ENCODE assay signal across 11 mouse cellular contexts in genomic region chr6:129407324-129407723, GRCm38 (mm10). TPM values are rescaled to one million over a fixed set of nuclear protein-coding genes. Genes with fewer than 3 reads are reported as not detected.
DNase-seq lines count a peak whose midpoint lies in the region; ATAC-seq and TF ChIP-seq lines count a peak whose summit lies in the region.
"Had no signal": no experiment of that assay in that cellular context is flagged by ENCODE, and none has a peak within 500 bp of the region (broad histone marks: within the 10 kb centered on the region; RNA-seq: fewer than 3 reads in every experiment).

No protein-coding gene starts in this region.

- no peaks in the 10 kb centered on the region for H3K27me3 ChIP-seq in kidney, embryonic 14.5 days (ENCODE audit: control insufficient read depth, insufficient read depth, low read length)
- H3K27me3 ChIP-seq in CH12.LX (replicated peaks), result no peaks in the 10 kb centered on the region
- H3K27me3 ChIP-seq: forebrain, embryonic 13.5 days had no signal

- WGBS in kidney, embryonic 14.5 days, result 46% methylated on average over 2 of the region's 2 CpGs
- 3% methylated on average over 2 of the region's 2 CpGs for WGBS in macrophage (ENCODE audit: missing documents)

- no peak for TF ChIP-seq RAD21 in CH12.LX (IDR thresholded peaks at IDR 0.05; ENCODE audit: low read depth, low read length)

- H3K79me2 ChIP-seq in CH12.LX (replicated peaks; ENCODE audit: control insufficient read depth, extremely low read depth, insufficient read depth, poor library complexity, severe bottlenecking), result no peaks in the 10 kb centered on the region
- no peaks in the 10 kb centered on the region for H3K79me2 ChIP-seq in macrophage (ENCODE audit: inconsistent target)

- no peak overlapping the region for H3K4me3 ChIP-seq in kidney, embryonic 14.5 days (ENCODE audit: low read length)
- no peak overlapping the region for H3K4me3 ChIP-seq in CH12.LX (replicated peaks in 1 of 3; ENCODE audit: low read depth in 2 of 3, low read length in 2 of 3, poor library complexity in 1 of 3)
- H3K4me3 ChIP-seq in macrophage (ENCODE audit: inconsistent target), result no peak overlapping the region
- H3K4me3 ChIP-seq: forebrain, embryonic 13.5 days had no signal

- ATAC-seq in kidney, embryonic 14.5 days (ENCODE audit: low FRiP score, low TSS enrichment), result no peak
- ATAC-seq in common myeloid progenitor, adult 5-6 weeks (replicated peaks; ENCODE audit: low read depth, poor library complexity, severe bottlenecking), result peak; percentile 79
- no peak for ATAC-seq in erythroid progenitor cell, adult 5-6 weeks (replicated peaks; ENCODE audit: low FRiP score, poor library complexity, severe bottlenecking)
- ATAC-seq: forebrain, embryonic 13.5 days; hindbrain, embryonic 16.5 days had no signal

- H3K4me2 ChIP-seq in kidney, embryonic 14.5 days (replicated peaks; ENCODE audit: low read depth, low read length), result no peak overlapping the region
- H3K4me2 ChIP-seq in CH12.LX (ENCODE audit: insufficient read depth, low read depth, poor library complexity, severe bottlenecking), result no peak overlapping the region; the same call in 1 of the 2 replicates
- H3K4me2 ChIP-seq: forebrain, embryonic 13.5 days had no signal

- H3K27ac ChIP-seq in kidney, embryonic 14.5 days (ENCODE audit: low read depth, low read length), result peak overlapping the region; percentile 8; the same call in 1 of the 2 replicates
- H3K27ac ChIP-seq in CH12.LX (ENCODE audit: insufficient read depth, low read depth) (no peak overlapping the region), macrophage (peak overlapping the region; percentile 86)
- H3K27ac ChIP-seq: forebrain, embryonic 13.5 days had no signal

- no peak for DNase-seq in kidney, adult 11 months
- peak; percentile 41 for DNase-seq in CH12.LX (ENCODE audit: extremely low read depth)
- DNase-seq in frontal cortex, postnatal 14 days (ENCODE audit: low spot score in 2 of 2), result no peak
- DNase-seq: adrenal gland, postnatal 25 days; thymus, postnatal 36 days had no signal

- no peaks in the 10 kb centered on the region for H3K4me1 ChIP-seq in kidney, embryonic 14.5 days (ENCODE audit: control insufficient read depth, insufficient read depth, low read length)
- peaks cover 0 to 24% of the 10 kb centered on the region in 2 experiments; a peak in 2 of 4 replicates for H3K4me1 ChIP-seq in CH12.LX (ENCODE audit: control insufficient read depth in 1 of 2, insufficient read depth in 2 of 2)
- H3K4me1 ChIP-seq: forebrain, embryonic 13.5 days had no signal

- in situ Hi-C loops in CH12.LX (cut with MboI; ENCODE audit: low pct_ligation_motif_present, low pct_unique_long_range_greater_than_20kb, low sequenced_read_pairs), result loop anchor here (5.0 kb wide), 1 partner anchor 35 kb away; no protein-coding TSS in a partner anchor

- H3K9me3 ChIP-seq in kidney, embryonic 14.5 days (ENCODE audit: control insufficient read depth, low read length), result no peaks in the 10 kb centered on the region
- no peaks in the 10 kb centered on the region for H3K9me3 ChIP-seq in CH12.LX (replicated peaks; ENCODE audit: low read length)
- H3K9me3 ChIP-seq: forebrain, embryonic 13.5 days had no signal

- no peak for TF ChIP-seq CTCF in CH12.LX (conservative IDR thresholded peaks at IDR 0.05 in 1 of 2, IDR thresholded peaks at IDR 0.05 in 1 of 2; ENCODE audit: low read depth in 2 of 2, low read length in 2 of 2)

- no peak for TF ChIP-seq POLR2A in CH12.LX (IDR thresholded peaks at IDR 0.05; ENCODE audit: low read depth, low read length)

- dilution Hi-C loops in CH12.LX (cut with MboI; ENCODE audit: extremely low pct_ligation_motif_present, extremely low pct_unique_long_range_greater_than_20kb, low sequenced_read_pairs), result no loop called here

- H3K36me3 ChIP-seq in kidney, embryonic 14.5 days (ENCODE audit: control insufficient read depth, insufficient read depth, low read length), result no peaks in the 10 kb centered on the region
- H3K36me3 ChIP-seq in CH12.LX (replicated peaks in 1 of 2; ENCODE audit: control insufficient read depth in 1 of 2, insufficient read depth in 1 of 2, low read length in 1 of 2) (no peaks in the 10 kb centered on the region), macrophage (ENCODE audit: inconsistent target) (no peaks in the 10 kb centered on the region)

- TF ChIP-seq EP300 in CH12.LX (IDR thresholded peaks at IDR 0.05; ENCODE audit: low read length), result peak; percentile 77

- no peak overlapping the region for H3K9ac ChIP-seq in kidney, embryonic 14.5 days (ENCODE audit: low read depth, low read length)
- H3K9ac ChIP-seq in CH12.LX (ENCODE audit: insufficient read depth, low read depth), result 0 out of 2 replicates have a peak overlapping the region, but pooled peaks have one; percentile 6
- H3K9ac ChIP-seq: forebrain, embryonic 13.5 days had no signal

TF ChIP-seq in CH12.LX, 34 proteins besides CTCF, POLR2A, EP300 and RAD21:
- TF ChIP-seq IRF4 (IDR thresholded peaks at IDR 0.05; ENCODE audit: low read depth, low read length), result peak; percentile 47; the same call in 1 of the 2 replicates
- no peak for TF ChIP-seq JUN (IDR thresholded peaks at IDR 0.05; ENCODE audit: insufficient read depth, low read depth, low read length)
- TF ChIP-seq ETS1 (conservative IDR thresholded peaks at IDR 0.05; ENCODE audit: low read depth, low read length), result no peak
- no peak for TF ChIP-seq MXI1 (IDR thresholded peaks at IDR 0.05; ENCODE audit: low read depth, low read length)
- TF ChIP-seq MEF2A (IDR thresholded peaks at IDR 0.05; ENCODE audit: borderline replicate concordance, low read depth, low read length), result peak; percentile 40; the same call in 1 of the 2 replicates
- no peak for TF ChIP-seq NELFE (IDR thresholded peaks at IDR 0.05; ENCODE audit: low read depth, low read length)

RNA-seq across cellular contexts. Expression of gene Clec9a, which starts 1.3 kb away (rescaled TPM):
- 0.41 and 0.45 TPM in 2 replicates for polyA plus RNA-seq in kidney, embryonic 14.5 days (2014; fragmentation: Nextera tagmentation; extraction: Ambion mirVana)
- total RNA-seq in CH12.LX (2012; rRNA removed), result not detected in 2 replicates
- total RNA-seq in CH12.LX (2014; rRNA removed), result not detected in 2 replicates
- polyA plus RNA-seq in CH12.LX (2012; ENCODE audit: insufficient read length, low read depth), result not detected in 2 replicates
- 1.8 and 6.7 TPM in 2 replicates for total RNA-seq in common myeloid progenitor, adult 5-6 weeks (2017)
- 1 to 10 TPM in 22 of 26 experiments, under 1 TPM in 4; 0.25 to 5.4 (median 1.6) TPM for total RNA-seq in macrophage (2018; cell fraction: chromatin; rRNA removed)
- total RNA-seq in macrophage (2018; cell fraction: cytosol; rRNA removed), result under 1 TPM in 25 of 26 experiments, not detected in 1; 0.07 to 0.82 (median 0.23) TPM
- total RNA-seq in macrophage (2018; cell fraction: nucleus; rRNA removed), result 1 to 10 TPM in 21 of 26 experiments, under 1 TPM in 5; 0.48 to 4.6 (median 1.6) TPM
- 0.48 to 1.2 TPM in 2 of 3 replicates, not detected in the other for polyA plus RNA-seq in macrophage (2018)
- total RNA-seq in erythroid progenitor cell, adult 5-6 weeks (2015; ENCODE audit: low replicate concordance), result 0.72 TPM in 1 of 2 replicates, not detected in the other
- total RNA-seq in erythroid progenitor cell, adult 5-6 weeks (2017; ENCODE audit: low replicate concordance), result 0.13 TPM in 1 of 2 replicates, not detected in the other

RNA-seq across cellular contexts. Expression of gene Clec1b, which starts 10.2 kb away (rescaled TPM):
- 2.5 and 4.7 TPM in 2 replicates for polyA plus RNA-seq in kidney, embryonic 14.5 days (2014; fragmentation: Nextera tagmentation; extraction: Ambion mirVana)
- total RNA-seq in CH12.LX (2012; rRNA removed), result not detected in 2 replicates
- total RNA-seq in CH12.LX (2014; rRNA removed), result not detected in 2 replicates
- not detected in 2 replicates for polyA plus RNA-seq in CH12.LX (2012; ENCODE audit: insufficient read length, low read depth)
- total RNA-seq in common myeloid progenitor, adult 5-6 weeks (2017), result 2.4 and 5.3 TPM in 2 replicates
- total RNA-seq in macrophage (2018; cell fraction: chromatin; rRNA removed), result 10 to 100 TPM in 5 of 26 experiments, 1 to 10 TPM in 21; 2.7 to 15.4 (median 7.5) TPM
- total RNA-seq in macrophage (2018; cell fraction: cytosol; rRNA removed), result 1 to 10 TPM in 22 of 26 experiments, under 1 TPM in 4; 0.84 to 3.1 (median 1.5) TPM
- total RNA-seq in macrophage (2018; cell fraction: nucleus; rRNA removed), result 10 to 100 TPM in 2 of 26 experiments, 1 to 10 TPM in 24; 2.6 to 12.2 (median 5.7) TPM
- 0.93 to 5.0 TPM (median 1.5 TPM) in 3 replicates for polyA plus RNA-seq in macrophage (2018)
- 8.3 TPM in 1 of 2 replicates, not detected in the other for total RNA-seq in erythroid progenitor cell, adult 5-6 weeks (2015; ENCODE audit: low replicate concordance)
- total RNA-seq in erythroid progenitor cell, adult 5-6 weeks (2017; ENCODE audit: low replicate concordance), result 2.7 TPM in 1 of 2 replicates, not detected in the other

RNA-seq across cellular contexts. Expression of gene Clec12b, which starts 21.6 kb away (rescaled TPM):
- polyA plus RNA-seq in kidney, embryonic 14.5 days (2014; fragmentation: Nextera tagmentation; extraction: Ambion mirVana), result not detected in 2 replicates
- total RNA-seq in CH12.LX (2012; rRNA removed) (not detected in 2 replicates), CH12.LX (2014; rRNA removed) (not detected in 2 replicates)
- polyA plus RNA-seq in CH12.LX (2012; ENCODE audit: insufficient read length, low read depth) (not detected in 2 replicates), macrophage (2018) (not detected in 3 replicates)
- not detected in 2 replicates for total RNA-seq in common myeloid progenitor, adult 5-6 weeks (2017)
- not detected for total RNA-seq in macrophage (2018; cell fraction: chromatin; rRNA removed)
- under 1 TPM in 1 of 26 experiments, not detected in 25; 0.10 TPM for total RNA-seq in macrophage (2018; cell fraction: cytosol; rRNA removed)
- not detected for total RNA-seq in macrophage (2018; cell fraction: nucleus; rRNA removed)
- not detected in 2 replicates for total RNA-seq in erythroid progenitor cell, adult 5-6 weeks (2015; ENCODE audit: low replicate concordance)
- total RNA-seq in erythroid progenitor cell, adult 5-6 weeks (2017; ENCODE audit: low replicate concordance), result not detected in 2 replicates
- total RNA-seq: adrenal gland, postnatal 25 days had no signal

RNA-seq across cellular contexts. Expression of gene Clec1a, which starts 44.5 kb away (rescaled TPM):
- 5.8 and 6.2 TPM in 2 replicates for polyA plus RNA-seq in kidney, embryonic 14.5 days (2014; fragmentation: Nextera tagmentation; extraction: Ambion mirVana)
- not detected in 2 replicates for total RNA-seq in CH12.LX (2012; rRNA removed)
- not detected in 2 replicates for total RNA-seq in CH12.LX (2014; rRNA removed)
- not detected in 2 replicates for polyA plus RNA-seq in CH12.LX (2012; ENCODE audit: insufficient read length, low read depth)
- 0.14 TPM in 1 of 2 replicates, not detected in the other for total RNA-seq in common myeloid progenitor, adult 5-6 weeks (2017)
- total RNA-seq in macrophage (2018; cell fraction: chromatin; rRNA removed), result 1 to 10 TPM in 1 of 26 experiments, under 1 TPM in 14, not detected in 11; 0.12 to 1.0 (median 0.43) TPM
- total RNA-seq in macrophage (2018; cell fraction: cytosol; rRNA removed), result 1 to 10 TPM in 3 of 26 experiments, under 1 TPM in 23; 0.11 to 1.3 (median 0.52) TPM
- 1 to 10 TPM in 1 of 26 experiments, under 1 TPM in 22, not detected in 3; 0.18 to 1.1 (median 0.50) TPM for total RNA-seq in macrophage (2018; cell fraction: nucleus; rRNA removed)
- polyA plus RNA-seq in macrophage (2018), result 0.12 to 0.80 TPM (median 0.65 TPM) in 3 replicates
- total RNA-seq in erythroid progenitor cell, adult 5-6 weeks (2015; ENCODE audit: low replicate concordance), result not detected in 2 replicates
- 2.0 TPM in 1 of 2 replicates, not detected in the other for total RNA-seq in erythroid progenitor cell, adult 5-6 weeks (2017; ENCODE audit: low replicate concordance)
